Comparison of ENCODE assay signal across 8 mouse cellular contexts in the genomic region with DNA sequence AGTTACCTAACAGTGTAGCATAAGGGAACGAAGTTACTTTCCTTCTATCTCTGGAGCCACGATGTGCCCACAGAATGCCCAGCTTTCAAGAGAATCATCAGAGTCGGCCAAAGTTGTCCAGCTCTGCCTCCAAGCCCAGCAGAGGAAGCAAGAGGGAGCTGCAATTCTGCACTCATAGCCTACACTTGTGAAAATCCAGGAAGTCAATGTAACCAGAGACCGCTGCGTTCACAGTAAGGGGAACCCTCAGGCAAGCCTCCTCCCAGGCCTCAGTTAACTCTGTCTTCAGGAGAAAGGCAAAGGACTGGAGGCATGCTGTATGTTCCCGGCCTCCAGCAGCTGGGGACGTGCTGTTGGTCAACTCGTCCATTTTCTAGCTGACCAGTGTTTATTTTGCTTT. TPM values are rescaled to one million over a fixed set of nuclear protein-coding genes. Genes with fewer than 3 reads are reported as not detected.
DNase-seq lines count a peak whose midpoint lies in the region; ATAC-seq and TF ChIP-seq lines count a peak whose summit lies in the region.

No protein-coding gene starts in this region.

- H3K4me1 ChIP-seq in forebrain, embryonic 13.5 days = peaks cover 69% of the 10 kb centered on the region
- H3K4me1 ChIP-seq in limb, embryonic 14.5 days (ENCODE audit: control insufficient read depth, insufficient read depth, low read length) = peaks cover 21% of the 10 kb centered on the region
- H3K4me1 ChIP-seq in olfactory bulb, adult 2 months (ENCODE audit: control insufficient read depth, insufficient read depth, low read length) = peaks cover 26% of the 10 kb centered on the region

- no peaks in the 10 kb centered on the region; the same call in none of the 2 replicates for H3K27me3 ChIP-seq in forebrain, embryonic 13.5 days
- H3K27me3 ChIP-seq in limb, embryonic 14.5 days (ENCODE audit: control insufficient read depth, insufficient read depth, low read length) = no peaks in the 10 kb centered on the region

- peak overlapping the region; percentile 89; the same call in 1 of the 2 replicates for H3K9ac ChIP-seq in forebrain, embryonic 13.5 days
- no peak overlapping the region for H3K9ac ChIP-seq in limb, embryonic 14.5 days (ENCODE audit: low read depth, low read length, severe bottlenecking)

- intact Hi-C loops in left cerebral cortex, adult 2 months (cut with DNase I) = loop anchor here (2.0 kb wide), 1 partner anchor 26 kb away; the partner anchor contains the start of gene Gpr27
- intact Hi-C loops in left cerebral cortex, postnatal 25 days (cut with DNase I) = no loop called here
- intact Hi-C loops in gastrocnemius, postnatal 14 days (cut with DNase I; ENCODE audit: low total_unique reads) = no loop called here

- 52% methylated on average over 8 of the region's 8 CpGs for WGBS in forebrain, embryonic 13.5 days
- WGBS in limb, embryonic 14.5 days = 16% methylated on average over 8 of the region's 8 CpGs
- WGBS in olfactory bulb, adult 2 months = 53% methylated on average over 8 of the region's 8 CpGs

- no peak for DNase-seq in left cerebral cortex, adult 2 months (ENCODE audit: extremely low spot score in 1 of 2, low spot score in 2 of 2)
- no peak for DNase-seq in left cerebral cortex, postnatal 25 days (ENCODE audit: low spot score in 2 of 2)
- peak; percentile 41 for DNase-seq in limb, embryonic 14.5 days (ENCODE audit: low spot score)
- no peak for DNase-seq in gastrocnemius, postnatal 10 days
- no peak for DNase-seq in layer of hippocampus, adult 18-20 months (ENCODE audit: low spot score in 2 of 2)
- DNase-seq in gastrocnemius, postnatal 14 days = no peak

- no peak for ATAC-seq in forebrain, embryonic 13.5 days
- peak; percentile 48; the same call in 1 of the 2 replicates for ATAC-seq in limb, embryonic 14.5 days (ENCODE audit: low FRiP score, low read depth)

- H3K36me3 ChIP-seq in forebrain, embryonic 13.5 days (ENCODE audit: poor library complexity, severe bottlenecking) = no peaks in the 10 kb centered on the region
- H3K36me3 ChIP-seq in limb, embryonic 14.5 days (ENCODE audit: control insufficient read depth, insufficient read depth, low read length) = no peaks in the 10 kb centered on the region

- H3K4me3 ChIP-seq in left cerebral cortex, adult 2 months = peak overlapping the region; percentile 85
- peak overlapping the region; percentile 83; the same call in 1 of the 2 replicates for H3K4me3 ChIP-seq in forebrain, embryonic 13.5 days
- H3K4me3 ChIP-seq in limb, embryonic 14.5 days (replicated peaks; ENCODE audit: low read length) = peak overlapping the region; percentile 83; the same call in 1 of the 2 replicates
- H3K4me3 ChIP-seq in olfactory bulb, adult 2 months (ENCODE audit: insufficient read depth, low read depth, low read length) = no peak overlapping the region

- H3K27ac ChIP-seq in left cerebral cortex, adult 2 months = peak overlapping the region; percentile 3; the same call in 1 of the 2 replicates
- peak overlapping the region; percentile 44 for H3K27ac ChIP-seq in forebrain, embryonic 13.5 days
- H3K27ac ChIP-seq in limb, embryonic 14.5 days (replicated peaks; ENCODE audit: low read depth, low read length) = no peak overlapping the region
- H3K27ac ChIP-seq in olfactory bulb, adult 2 months (ENCODE audit: insufficient read depth, low read depth, low read length) = peak overlapping the region; percentile 36; the same call in 1 of the 2 replicates

- H3K4me2 ChIP-seq in forebrain, embryonic 13.5 days = peak overlapping the region; percentile 92
- H3K4me2 ChIP-seq in limb, embryonic 14.5 days (replicated peaks; ENCODE audit: low read depth, low read length, severe bottlenecking) = peak overlapping the region; percentile 93

- no peak for TF ChIP-seq CTCF in left cerebral cortex, adult 2 months (IDR thresholded peaks at IDR 0.05)
- TF ChIP-seq CTCF in olfactory bulb, adult 2 months (IDR thresholded peaks at IDR 0.05; ENCODE audit: insufficient read depth, low read depth, low read length) = no peak

- no peaks in the 10 kb centered on the region for H3K9me3 ChIP-seq in forebrain, embryonic 13.5 days (replicated peaks)
- H3K9me3 ChIP-seq in limb, embryonic 14.5 days (ENCODE audit: control insufficient read depth, low read length) = no peaks in the 10 kb centered on the region

- TF ChIP-seq POLR2A in limb, embryonic 14.5 days (IDR thresholded peaks at IDR 0.05; ENCODE audit: borderline replicate concordance, extremely low read depth, insufficient read depth, insufficient read length) = no peak
- no peak for TF ChIP-seq POLR2A in olfactory bulb, adult 2 months (IDR thresholded peaks at IDR 0.05; ENCODE audit: insufficient read depth, low read depth, low read length)

RNA-seq across cellular contexts. Expression of gene Gm20696, which starts 0.7 kb away (rescaled TPM):
- total RNA-seq in left cerebral cortex, adult 2 months (2021) = 1 to 10 TPM; 9.0 to 9.2 TPM
- total RNA-seq in left cerebral cortex, postnatal 25 days (2021) = 1 to 10 TPM; 6.1 to 9.5 TPM
- 3.8 and 3.9 TPM in 2 replicates for polyA plus RNA-seq in forebrain, embryonic 13.5 days (2015; fragmentation: Nextera tagmentation; extraction: Ambion mirVana)
- polyA plus RNA-seq in limb, embryonic 14.5 days (2012; rRNA removed) = 1.4 and 2.0 TPM in 2 replicates
- 5.9 and 6.4 TPM in 2 replicates for polyA plus RNA-seq in limb, embryonic 14.5 days (2014; fragmentation: Nextera tagmentation; extraction: Ambion mirVana)
- polyA plus RNA-seq in olfactory bulb, adult 2 months (2012; ENCODE audit: insufficient read depth, insufficient read length, low replicate concordance, missing spikeins) = not detected in 2 replicates
- total RNA-seq in gastrocnemius, postnatal 10 days (2021) = 1 to 10 TPM; 2.0 to 3.9 TPM
- total RNA-seq in layer of hippocampus, adult 18-20 months (2021) = 1 to 10 TPM; 5.7 to 7.4 TPM
- under 1 TPM; 0.73 to 0.90 TPM for total RNA-seq in gastrocnemius, postnatal 14 days (2021)

RNA-seq across cellular contexts. Expression of gene Eif4e3, which starts 0.7 kb away (rescaled TPM):
- 10 to 100 TPM; 18.5 to 20.3 TPM for total RNA-seq in left cerebral cortex, adult 2 months (2021)
- total RNA-seq in left cerebral cortex, postnatal 25 days (2021) = 10 to 100 TPM; 16.6 to 17.0 TPM
- polyA plus RNA-seq in forebrain, embryonic 13.5 days (2015; fragmentation: Nextera tagmentation; extraction: Ambion mirVana) = 10.5 and 11.5 TPM in 2 replicates
- polyA plus RNA-seq in limb, embryonic 14.5 days (2012; rRNA removed) = 17.4 and 19.8 TPM in 2 replicates
- 14.6 and 17.7 TPM in 2 replicates for polyA plus RNA-seq in limb, embryonic 14.5 days (2014; fragmentation: Nextera tagmentation; extraction: Ambion mirVana)
- polyA plus RNA-seq in olfactory bulb, adult 2 months (2012; ENCODE audit: insufficient read depth, insufficient read length, low replicate concordance, missing spikeins) = not detected in 2 replicates
- total RNA-seq in gastrocnemius, postnatal 10 days (2021) = 10 to 100 TPM; 14.6 to 14.8 TPM
- 10 to 100 TPM; 21.6 to 25.2 TPM for total RNA-seq in layer of hippocampus, adult 18-20 months (2021)
- 10 to 100 TPM; 16.2 to 17.8 TPM for total RNA-seq in gastrocnemius, postnatal 14 days (2021)

RNA-seq across cellular contexts. Expression of gene Gpr27, which starts 25.2 kb away (rescaled TPM):
- total RNA-seq in left cerebral cortex, adult 2 months (2021) = 10 to 100 TPM; 46.1 to 47.8 TPM
- 10 to 100 TPM; 46.6 to 46.7 TPM for total RNA-seq in left cerebral cortex, postnatal 25 days (2021)
- polyA plus RNA-seq in forebrain, embryonic 13.5 days (2015; fragmentation: Nextera tagmentation; extraction: Ambion mirVana) = 6.6 and 7.6 TPM in 2 replicates
- 14.1 and 20.2 TPM in 2 replicates for polyA plus RNA-seq in limb, embryonic 14.5 days (2012; rRNA removed)
- polyA plus RNA-seq in limb, embryonic 14.5 days (2014; fragmentation: Nextera tagmentation; extraction: Ambion mirVana) = 11.0 and 13.3 TPM in 2 replicates
- polyA plus RNA-seq in olfactory bulb, adult 2 months (2012; ENCODE audit: insufficient read depth, insufficient read length, low replicate concordance, missing spikeins) = not detected in 2 replicates
- 1 to 10 TPM; 3.8 to 4.1 TPM for total RNA-seq in gastrocnemius, postnatal 10 days (2021)
- 10 to 100 TPM; 57.6 to 61.4 TPM for total RNA-seq in layer of hippocampus, adult 18-20 months (2021)
- total RNA-seq in gastrocnemius, postnatal 14 days (2021) = 1 to 10 TPM; 1.8 to 2.3 TPM

RNA-seq across cellular contexts. Expression of gene Prok2, which starts 58.9 kb away (rescaled TPM):
- under 1 TPM; 0.63 to 0.96 TPM for total RNA-seq in left cerebral cortex, adult 2 months (2021)
- 1 to 10 TPM in 1 of 2 experiments, under 1 TPM in 1; 0.39 to 1.6 TPM for total RNA-seq in left cerebral cortex, postnatal 25 days (2021)
- 1.3 and 1.5 TPM in 2 replicates for polyA plus RNA-seq in forebrain, embryonic 13.5 days (2015; fragmentation: Nextera tagmentation; extraction: Ambion mirVana)
- 0.43 and 0.82 TPM in 2 replicates for polyA plus RNA-seq in limb, embryonic 14.5 days (2012; rRNA removed)
- polyA plus RNA-seq in limb, embryonic 14.5 days (2014; fragmentation: Nextera tagmentation; extraction: Ambion mirVana) = 1.8 and 2.0 TPM in 2 replicates
- not detected in 2 replicates for polyA plus RNA-seq in olfactory bulb, adult 2 months (2012; ENCODE audit: insufficient read depth, insufficient read length, low replicate concordance, missing spikeins)
- total RNA-seq in gastrocnemius, postnatal 10 days (2021) = under 1 TPM in 1 of 2 experiments, not detected in 1; 0.32 TPM
- 1 to 10 TPM in 1 of 2 experiments, under 1 TPM in 1; 0.79 to 1.1 TPM for total RNA-seq in layer of hippocampus, adult 18-20 months (2021)
- total RNA-seq in gastrocnemius, postnatal 14 days (2021) = not detected

Comparison
In these comparisons a context has a peak if more than half of its experiments do, and no peak if none do; other contexts are left out.
1. RNA of gene Gpr27, which starts 25.2 kb away (total RNA-seq): 57.6 to 61.4 TPM in layer of hippocampus, adult 18-20 months, 46.1 to 47.8 TPM in left cerebral cortex, adult 2 months and 46.6 to 46.7 TPM in left cerebral cortex, postnatal 25 days; 3.8 to 4.1 TPM in gastrocnemius, postnatal 10 days and 1.8 to 2.3 TPM in gastrocnemius, postnatal 14 days; every median in the first group is over 4 times any median in the second.